Mouse (Mus musculus): Measurements from ENCODE around the gene Aldh1a3.

- peak; percentile 31 for TF ChIP-seq MAX (IDR thresholded peaks at IDR 0.05)
- TF ChIP-seq MYOD1 (IDR thresholded peaks at IDR 0.05; ENCODE audit: control insufficient read depth, insufficient read length, low read depth), result peak; percentile 75
- TF ChIP-seq CTCF (IDR thresholded peaks at IDR 0.05; ENCODE audit: control insufficient read depth, insufficient read depth, insufficient read length), result no peak
Observed at GRCm38 (mm10) chr7:66365904-66366303, 61.4 kb downstream of the Aldh1a3 start, which contains the start of gene Gm10974.
